Mouse (Mus musculus) layer of hippocampus, postnatal 14 days (tissue): ENCODE data around the gene Pip5k1c. TPM values are rescaled to one million over a fixed set of nuclear protein-coding genes. Genes with fewer than 3 reads are reported as not detected.

Experiments
- DNase-seq, 2 experiments: peaks; one replicate each; pipeline ENCODE4 v3.0.0; 2021 to 2022; ENCODE audit warnings: low spot score in 2 of 2, mixed read lengths in 1 of 2
- total RNA-seq, 2 experiments: library from RNA; stranded (reverse); gene quantifications; 2 replicates each; pipeline ENCODE4 v1.2.3; 2021

The Pip5k1c gene
- total RNA-seq, 2 experiments from 2014 or later = 330 to 352 TPM

DNA sequence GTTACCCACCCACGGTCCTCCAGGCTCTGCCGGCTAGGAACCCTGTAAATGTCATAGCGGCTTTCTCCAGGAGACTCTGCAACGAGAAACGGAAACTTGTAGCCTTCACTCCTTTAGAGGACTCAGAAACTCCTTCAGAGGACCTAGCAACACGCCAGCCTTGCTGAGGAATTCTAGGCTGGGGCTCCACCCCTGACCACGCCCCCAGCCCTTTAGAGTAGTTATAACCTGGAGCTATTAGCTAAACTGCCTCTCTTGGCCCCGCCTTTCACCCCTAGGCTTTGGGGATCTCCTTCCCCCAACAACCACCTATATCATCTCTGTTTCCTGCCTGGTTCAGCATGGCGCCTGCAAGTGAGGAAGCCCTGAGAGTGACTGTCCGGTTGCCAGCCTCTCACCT, 13.3 kb upstream of the Pip5k1c start:
- DNase-seq = no peak

DNA sequence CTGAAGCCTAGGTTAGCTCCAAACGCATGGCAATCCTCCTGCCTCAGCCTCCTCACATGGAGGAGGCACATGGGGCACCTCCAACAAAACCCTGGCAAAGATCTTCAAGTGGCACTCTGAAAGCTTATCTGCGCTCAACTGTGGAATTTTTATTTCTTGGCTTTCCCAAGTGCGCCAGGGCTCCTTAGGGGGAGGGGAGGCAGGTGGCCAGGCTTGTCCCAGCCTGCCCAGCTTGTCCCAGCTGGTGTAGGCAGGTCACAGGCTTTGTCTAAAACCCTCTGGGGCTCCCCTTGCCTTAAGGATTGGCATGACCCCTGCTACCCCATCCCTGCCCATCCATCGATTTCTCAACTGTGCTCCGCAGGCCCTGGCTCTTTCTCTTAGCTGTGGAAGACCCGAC, 8.6 kb upstream of the Pip5k1c start:
- no peak for DNase-seq

DNA sequence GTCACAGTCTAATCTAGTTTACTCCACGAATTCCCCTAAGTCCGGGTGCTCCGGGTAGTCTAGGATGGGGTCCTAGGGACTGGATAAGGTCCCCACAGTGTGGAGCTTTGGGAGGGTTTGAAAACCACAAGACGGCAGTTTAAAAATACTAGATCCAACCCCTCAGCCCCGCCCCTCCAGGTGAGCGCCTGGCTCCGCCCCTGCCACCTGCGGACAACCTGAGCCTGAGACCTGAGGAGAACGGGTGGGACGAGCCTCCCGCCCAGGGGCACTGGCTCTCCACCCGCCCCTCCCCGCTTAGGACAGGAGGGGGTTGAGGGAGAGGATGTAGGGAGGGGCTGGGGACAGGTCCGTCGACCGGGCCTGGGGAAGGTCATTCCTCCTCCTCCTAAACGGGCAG, 8.0 kb upstream of the Pip5k1c start:
- DNase-seq = no peak

DNA sequence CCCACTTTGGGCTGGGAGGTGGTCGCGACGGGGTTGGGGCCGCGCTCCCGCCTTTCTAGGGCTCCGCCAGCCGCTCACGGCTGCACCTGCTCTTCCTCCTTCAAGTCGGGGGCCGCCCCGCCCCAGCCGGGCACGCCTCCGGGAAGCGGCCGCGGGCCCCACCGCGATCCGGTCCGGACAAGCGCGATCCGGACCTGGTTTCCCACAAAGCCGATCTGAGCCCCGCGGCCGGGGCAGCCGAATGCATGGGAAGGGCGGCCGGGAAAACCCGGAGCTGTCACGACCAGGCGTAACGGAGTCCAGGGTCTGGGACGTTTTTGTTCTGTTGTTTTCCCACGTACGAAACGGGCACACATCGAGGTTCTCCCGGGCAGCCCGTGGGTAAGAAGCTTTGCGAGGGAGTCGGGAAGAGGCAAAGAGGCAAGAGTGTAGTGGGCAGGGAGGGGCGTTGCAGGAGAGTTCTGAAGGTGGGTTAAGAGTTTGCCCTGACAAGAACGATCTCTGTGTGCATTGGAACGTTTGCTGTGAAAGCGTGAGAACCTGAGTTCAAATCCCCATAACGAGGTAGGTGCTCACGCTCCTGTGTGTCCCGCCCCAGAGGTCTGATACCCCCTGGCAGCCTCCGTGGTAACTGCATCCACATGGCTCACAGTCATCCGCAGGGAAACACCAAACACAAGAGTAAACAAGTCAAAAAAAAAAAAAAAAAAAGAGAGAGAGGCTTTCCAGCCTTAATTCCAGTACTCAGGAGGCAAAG, 6.9 kb upstream of the Pip5k1c start:
- DNase-seq = peak; percentile 81 to 84

DNA sequence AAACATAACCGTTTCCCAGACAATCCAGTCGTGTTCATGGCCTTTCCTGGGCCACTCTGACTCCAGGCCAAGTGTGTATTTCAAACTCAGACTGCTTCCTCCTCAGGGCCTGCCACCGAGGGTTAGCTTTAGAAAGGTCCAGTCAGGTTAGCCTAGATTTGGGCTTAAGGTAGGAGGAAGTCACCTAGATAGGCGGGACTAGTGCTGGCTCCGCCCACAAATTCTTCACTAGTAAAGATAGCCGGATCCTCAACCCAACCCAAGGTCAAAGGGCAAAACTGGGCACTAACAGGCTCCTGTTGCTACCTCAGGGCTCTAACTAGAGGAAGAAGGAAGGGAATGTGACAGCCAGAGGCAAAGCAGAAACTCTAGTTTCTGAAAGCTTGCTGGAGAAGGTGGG, 6.2 kb upstream of the Pip5k1c start:
- DNase-seq = no peak

- no peak for DNase-seq
Observed at GRCm38 (mm10) chr10:81287513-81288157, 5.1 kb upstream of the Pip5k1c start.

- no peak for DNase-seq
Observed at GRCm38 (mm10) chr10:81288601-81289000, 4.2 kb upstream of the Pip5k1c start.

GRCm38 (mm10) chr10:81289278-81289677, 3.5 kb upstream of the Pip5k1c start:
- DNase-seq = peak in 1 of 2 experiments; percentile 70

DNA sequence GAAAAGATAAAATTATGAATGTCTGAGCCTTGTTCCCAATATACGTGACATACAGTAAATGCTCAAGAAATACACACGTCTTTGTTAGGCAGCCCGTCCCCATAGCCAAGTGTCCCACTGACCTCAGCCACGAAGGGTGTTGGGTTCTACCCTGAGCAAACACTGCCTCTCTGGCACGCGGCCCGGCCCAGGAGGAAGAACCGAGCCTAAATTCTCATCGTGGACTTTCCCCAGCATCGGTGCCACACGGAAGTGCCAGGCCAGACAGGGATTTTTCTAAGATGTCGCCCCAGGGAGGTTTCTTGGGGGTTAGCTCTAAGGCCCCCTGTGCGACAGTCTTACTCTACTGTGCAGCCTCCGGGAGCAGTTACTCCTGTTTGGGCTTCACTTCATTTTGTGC, 3.0 kb upstream of the Pip5k1c start:
- DNase-seq = no peak

GRCm38 (mm10) chr10:81290698-81291460, 1.9 kb upstream of the Pip5k1c start:
- no peak for DNase-seq

GRCm38 (mm10) chr10:81291511-81292104, 1.2 kb upstream of the Pip5k1c start, which contains the start of gene Tjp3:
Gene Tjp3 (minus strand): TSS chr10:81291581.
- DNase-seq = no peak

GRCm38 (mm10) chr10:81293334-81294030, 719 bp downstream of the Pip5k1c start:
- DNase-seq = no peak

GRCm38 (mm10) chr10:81294442-81294841, 1.7 kb downstream of the Pip5k1c start:
- no peak for DNase-seq

DNA sequence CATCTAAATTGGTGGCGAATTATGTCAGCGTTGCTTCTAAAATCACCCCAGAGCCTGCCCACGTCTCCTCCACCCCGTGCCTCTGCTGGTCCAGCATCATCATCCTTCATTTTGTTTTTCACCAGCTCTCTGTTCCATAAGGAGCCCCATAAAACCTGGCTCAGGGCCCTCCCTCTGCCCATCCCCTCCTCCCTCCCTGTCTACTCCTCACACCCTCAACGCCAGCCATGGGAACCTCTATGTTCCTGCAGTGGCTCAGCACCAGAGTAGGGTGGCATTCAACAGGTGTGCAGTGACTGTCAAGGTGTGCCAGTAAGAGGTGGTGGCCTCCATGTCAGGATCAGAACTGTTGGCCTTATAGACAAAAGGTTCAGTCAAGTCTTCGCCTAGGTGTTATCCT, 2.4 kb downstream of the Pip5k1c start:
- no peak for DNase-seq

GRCm38 (mm10) chr10:81297246-81297645, 4.5 kb downstream of the Pip5k1c start:
- no peak for DNase-seq

GRCm38 (mm10) chr10:81297845-81298244, 5.1 kb downstream of the Pip5k1c start:
- DNase-seq = no peak

- DNase-seq = no peak
Observed at GRCm38 (mm10) chr10:81298369-81299100, 5.8 kb downstream of the Pip5k1c start.

- no peak for DNase-seq
Observed at GRCm38 (mm10) chr10:81299585-81300351, 7.0 kb downstream of the Pip5k1c start.

DNA sequence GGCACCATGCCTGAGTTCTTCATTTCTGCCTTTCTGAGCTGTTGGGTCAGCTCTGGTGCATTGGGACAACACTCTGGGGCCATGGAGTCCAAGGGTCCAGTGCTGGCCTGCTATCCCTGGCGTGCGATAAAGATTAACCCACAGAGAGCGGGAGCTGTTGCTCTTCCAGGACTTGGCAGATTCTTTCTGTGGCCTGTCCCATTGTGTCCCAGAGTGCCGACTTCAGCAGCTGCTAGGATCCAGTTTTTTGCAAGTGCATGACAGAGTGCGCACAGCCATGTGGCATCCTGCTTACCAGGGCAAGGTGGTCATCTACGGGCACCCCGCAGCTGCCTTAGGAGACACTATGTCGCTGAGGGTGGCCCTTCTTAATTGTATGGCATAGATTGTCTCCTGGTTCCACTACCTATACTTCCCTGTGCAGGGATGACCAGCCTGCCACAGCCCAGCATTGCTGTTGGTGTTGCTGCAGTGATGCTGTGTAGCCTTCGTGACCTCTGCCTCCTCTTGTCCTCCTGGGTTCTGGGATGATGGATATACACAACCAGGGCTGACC, 7.7 kb downstream of the Pip5k1c start:
- no peak for DNase-seq
